Mouse (Mus musculus) layer of hippocampus, adult 18-20 months (tissue): ENCODE data around the gene Elovl1. TPM values are rescaled to one million over a fixed set of nuclear protein-coding genes. Genes with fewer than 3 reads are reported as not detected.

ENCODE experiments used
- DNase-seq, 2 experiments: peaks; one replicate each; pipeline ENCODE4 v3.0.0; 2022; ENCODE audit warnings: low spot score in 2 of 2
- total RNA-seq, 2 experiments: library from RNA; stranded (reverse); gene quantifications; 2 replicates each; pipeline ENCODE4 v1.2.3; 2021

Elovl1 gene
- total RNA-seq, 2 experiments from 2014 or later = 18.4 to 19.7 TPM

DNA sequence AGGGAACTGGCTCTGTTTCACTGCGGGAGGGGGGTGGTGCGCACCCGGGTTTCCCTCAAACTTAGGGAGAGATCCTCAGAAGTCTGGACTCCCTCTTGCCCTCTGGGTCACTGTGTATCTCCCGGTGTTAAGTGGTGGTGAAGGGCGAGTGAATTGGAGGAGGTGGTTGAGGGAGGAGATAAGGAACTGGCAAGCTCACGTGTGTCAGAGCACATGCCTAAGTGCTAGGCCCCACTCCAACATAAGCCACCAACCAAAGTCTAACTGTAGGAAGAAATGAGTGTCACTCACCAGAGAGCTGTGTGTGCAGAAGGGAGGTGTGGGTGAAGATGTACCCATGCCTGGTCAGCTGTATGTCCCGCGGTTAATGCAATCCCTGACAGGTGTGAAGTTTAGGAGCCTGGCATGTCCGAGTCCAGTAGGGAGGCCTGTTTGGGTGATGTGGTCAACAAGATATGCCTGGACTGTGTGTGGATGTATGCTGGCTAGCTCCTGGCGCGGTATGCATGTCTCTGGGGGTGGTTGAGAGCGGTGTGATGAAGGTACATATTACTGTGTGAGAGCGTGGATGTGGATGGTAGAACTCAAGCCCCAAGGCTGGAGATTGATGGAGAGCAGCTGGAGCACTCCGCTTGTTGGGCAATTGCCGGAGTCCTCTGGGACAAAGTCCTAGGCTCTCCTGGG lies 780 bp downstream of the Elovl1 start:
- no peak for DNase-seq

DNA sequence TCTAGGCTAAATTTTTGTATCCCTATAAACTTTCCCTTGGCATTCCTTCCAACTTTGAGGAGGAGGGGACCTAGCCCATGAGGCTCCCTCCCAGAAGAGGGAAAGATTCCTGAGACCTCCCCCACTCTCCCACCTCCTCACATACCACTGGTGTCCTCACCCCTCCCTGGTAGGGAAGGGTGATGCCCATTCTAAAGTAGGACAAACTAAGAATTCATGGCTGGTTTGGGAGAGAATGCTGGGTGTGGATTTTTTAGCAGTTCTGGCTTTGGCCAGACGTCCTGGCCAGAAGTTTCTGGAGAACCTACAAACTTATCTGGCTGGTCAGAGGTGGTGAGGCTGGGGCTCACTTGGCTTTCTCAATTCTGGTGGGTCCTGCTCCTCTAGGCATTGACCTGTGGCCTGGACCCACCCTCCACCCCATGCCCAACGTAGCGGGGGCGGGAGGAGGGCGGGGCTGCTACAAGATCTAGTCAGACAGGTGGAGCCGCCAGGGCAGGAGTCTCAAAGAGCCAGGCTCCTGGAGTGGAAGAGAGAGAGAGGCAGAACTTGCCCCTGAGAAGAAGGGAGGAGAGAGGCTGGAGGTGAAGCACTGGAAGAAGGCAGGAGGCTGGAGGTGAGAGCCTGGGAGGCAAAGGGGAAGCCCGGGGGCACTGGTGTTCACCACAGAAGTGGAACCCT lies 1.5 kb downstream of the Elovl1 start:
- DNase-seq = no peak

DNA sequence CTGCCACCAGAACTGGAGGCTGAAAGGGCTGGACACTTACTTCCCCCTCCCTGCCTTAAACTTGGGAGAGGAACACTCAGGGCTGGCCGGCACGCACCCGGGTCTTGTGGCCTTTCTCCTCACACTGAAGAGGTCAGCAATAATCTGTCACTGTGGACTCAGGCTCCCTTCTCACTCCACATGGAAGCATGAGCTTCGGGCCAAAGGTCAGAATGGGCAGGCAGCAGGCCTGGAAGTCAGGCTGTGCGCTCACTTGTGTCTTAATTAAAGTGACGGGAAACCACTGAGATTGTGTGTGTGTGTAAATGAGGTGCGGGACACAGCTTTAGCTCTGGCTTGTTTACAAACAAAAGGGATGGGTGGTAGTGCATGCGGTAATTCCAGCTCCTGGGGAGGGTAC lies 4.4 kb downstream of the Elovl1 start:
- DNase-seq = no peak

DNA sequence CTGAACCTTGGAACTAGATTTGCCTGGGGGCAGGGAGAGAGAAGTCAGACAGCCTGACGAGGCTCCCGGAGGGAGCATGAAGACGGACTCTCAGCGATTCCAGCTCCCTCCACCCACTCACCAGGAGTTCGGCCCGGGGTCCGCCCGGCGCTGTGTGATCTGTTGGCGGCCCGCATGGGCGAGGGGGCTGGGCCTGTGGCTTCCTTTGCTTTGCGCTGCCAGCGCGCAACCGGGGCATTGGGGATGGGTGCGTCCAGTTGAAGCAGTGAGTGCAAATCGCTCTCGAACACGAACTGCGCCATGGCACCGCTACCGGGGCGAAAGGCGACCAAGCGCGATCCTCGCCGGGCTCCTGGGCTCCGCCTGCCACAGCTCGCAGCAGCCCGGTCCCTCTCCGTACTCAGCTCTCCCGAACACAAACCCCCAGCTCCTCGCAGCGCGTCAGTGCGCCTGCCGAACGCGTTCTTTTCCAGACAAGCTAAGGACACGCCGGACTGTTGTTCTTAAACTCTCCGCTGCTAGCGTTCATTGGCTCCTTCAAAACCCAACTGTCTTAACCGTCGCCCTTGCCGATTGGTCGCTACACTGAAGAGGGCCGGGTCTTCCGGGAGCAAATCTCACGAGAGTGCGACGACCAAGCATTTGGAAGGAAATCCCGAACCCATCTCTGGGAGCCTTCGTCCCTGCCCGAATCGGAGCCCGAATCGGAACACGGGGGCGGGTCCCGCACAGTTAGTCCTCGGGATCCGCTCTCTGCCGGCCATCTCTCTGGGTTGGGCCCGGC lies 9.1 kb downstream of the Elovl1 start, which contains the start of gene Cdc20:
Gene Cdc20 (minus strand): TSS at position 533 of the 784 bp plus-strand sequence.
- DNase-seq = peak; percentile 82 to 91

DNA sequence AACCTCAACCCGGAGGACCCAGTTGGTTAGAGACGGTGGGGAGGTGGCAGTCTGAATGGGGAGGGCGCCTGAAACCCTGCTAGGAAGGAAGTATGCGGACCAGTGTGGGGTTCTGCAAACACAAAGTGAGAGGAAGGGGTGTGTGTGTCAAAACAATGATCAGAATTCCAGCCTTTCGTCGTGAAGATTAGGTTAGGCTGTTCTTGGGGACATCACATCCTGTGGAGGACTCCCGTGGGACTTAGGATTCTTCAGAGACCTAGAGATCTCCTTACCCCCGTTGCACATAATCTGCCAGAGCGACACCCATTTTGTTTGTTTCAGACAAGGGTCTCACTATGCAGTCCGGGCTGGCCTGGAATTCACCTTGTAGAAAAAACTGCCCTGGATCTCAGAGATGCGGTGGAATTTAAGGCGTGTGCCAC lies 9.9 kb downstream of the Elovl1 start:
- no peak for DNase-seq

DNA sequence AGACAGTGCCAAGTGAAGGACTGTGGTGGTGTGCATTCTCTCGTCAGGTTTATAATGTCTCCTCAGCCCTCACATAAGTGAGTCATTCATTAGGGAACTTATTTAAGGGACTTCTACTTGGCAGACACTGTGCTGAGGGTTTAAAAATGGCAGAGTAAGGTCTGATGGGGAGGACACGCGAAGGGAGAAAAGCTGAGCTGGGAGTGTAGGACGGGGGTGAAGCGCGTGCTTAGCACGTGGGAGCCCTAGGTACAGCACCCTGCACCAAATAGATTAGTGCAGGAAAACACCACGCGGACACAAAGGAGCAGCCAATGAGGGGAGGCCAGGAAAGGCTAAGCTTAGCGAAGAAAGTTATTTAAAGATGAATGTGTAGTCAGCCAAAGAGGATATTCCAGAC lies 17.2 kb downstream of the Elovl1 start:
- no peak for DNase-seq

DNA sequence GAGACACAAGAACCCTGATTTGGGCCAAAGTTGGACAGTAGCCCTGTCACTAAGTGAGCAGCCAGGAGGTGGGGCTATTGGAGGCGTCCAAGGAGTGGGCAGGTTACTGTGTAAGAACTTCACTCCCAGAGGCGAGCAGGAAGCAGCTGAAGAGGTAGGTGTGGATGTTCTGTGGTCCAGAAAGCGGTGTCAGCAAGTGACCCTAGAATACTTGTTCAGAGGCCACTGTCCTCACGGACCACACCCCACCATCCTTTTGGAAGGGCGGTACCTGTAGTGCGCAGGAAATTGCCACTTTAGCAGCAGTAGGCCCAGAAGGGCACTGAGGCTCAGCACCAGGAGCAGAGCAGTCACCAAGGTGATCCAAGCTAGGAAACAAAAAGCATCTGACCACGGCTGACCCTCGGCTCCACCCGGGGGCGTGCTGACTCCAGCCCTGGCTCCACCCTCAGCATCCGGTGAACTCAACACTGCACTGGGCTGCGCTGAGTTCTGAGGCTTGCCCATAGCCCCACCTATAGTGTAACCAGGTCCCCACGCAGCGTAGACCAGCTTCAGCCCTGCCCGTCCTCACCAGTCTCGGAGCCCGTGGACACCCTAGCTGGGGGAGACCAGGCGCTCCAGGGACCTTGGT lies 18.0 kb downstream of the Elovl1 start:
- peak in 1 of 2 experiments; percentile 20 for DNase-seq

DNA sequence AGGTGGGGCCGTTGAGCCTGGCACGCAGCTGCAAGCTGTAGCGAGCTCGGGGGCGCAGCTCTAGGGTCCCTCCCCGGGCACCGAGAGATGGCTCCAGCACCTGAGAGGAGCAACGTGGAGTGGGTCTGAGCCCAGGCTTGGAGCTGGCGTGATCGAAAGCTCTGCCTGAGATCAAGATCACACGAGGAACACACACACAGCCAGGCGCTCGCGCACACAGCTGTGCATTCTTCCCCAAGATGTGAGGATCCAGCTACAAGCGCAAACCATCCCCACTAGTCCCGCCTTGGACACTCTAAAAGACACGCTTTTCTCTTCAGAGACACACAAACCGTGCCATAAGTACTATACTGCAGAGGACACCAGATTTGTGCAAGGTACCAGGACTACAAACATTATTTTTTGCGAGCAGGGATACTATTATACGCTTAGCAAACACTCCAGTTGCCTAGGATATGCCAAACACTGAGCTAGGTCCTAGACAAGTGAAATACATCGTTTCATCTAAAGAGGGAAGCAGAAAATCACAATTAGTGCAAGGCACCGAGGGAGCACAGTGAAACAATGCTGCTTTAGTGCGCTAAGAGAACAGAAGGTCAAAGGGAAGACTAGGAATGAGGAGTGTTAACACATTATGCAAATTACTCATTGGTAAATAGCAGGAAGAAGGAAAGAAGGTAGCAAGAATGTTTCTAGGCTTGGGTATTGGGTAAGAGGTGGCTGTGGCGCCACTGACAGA lies 18.7 kb downstream of the Elovl1 start:
- peak in 1 of 2 experiments; percentile 16 for DNase-seq

DNA sequence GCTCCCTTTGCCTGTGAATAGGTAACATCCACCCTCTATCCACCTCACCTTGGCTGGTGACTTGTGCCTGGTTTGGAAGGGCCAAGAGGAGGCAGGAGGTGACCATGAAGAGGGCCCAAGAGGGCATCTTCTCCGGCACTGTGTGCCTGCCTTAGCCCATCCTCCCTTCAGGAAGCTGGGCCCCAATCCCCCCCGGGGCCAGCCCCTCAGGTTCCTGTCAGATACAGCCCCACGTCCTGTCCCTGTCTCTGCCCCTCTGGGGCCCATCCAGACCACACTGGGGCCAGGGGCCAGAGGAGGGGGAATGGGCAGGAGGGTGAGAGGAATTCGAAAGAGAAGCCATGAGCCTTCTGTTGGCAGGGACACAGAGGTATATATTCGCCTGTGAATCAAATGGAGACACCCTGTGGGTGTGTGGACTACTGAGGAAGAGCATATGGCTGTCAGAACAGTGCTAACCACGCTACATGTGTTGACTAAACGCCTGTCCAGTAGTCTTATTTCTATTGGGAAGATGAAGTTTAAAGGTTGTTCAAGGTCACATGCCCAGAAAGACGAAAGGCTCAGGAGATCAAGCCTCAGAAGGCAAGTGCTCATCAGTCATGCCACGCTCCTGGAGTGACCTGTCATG lies 29.6 kb downstream of the Elovl1 start, which contains the start of gene Mpl:
Gene Mpl (minus strand): TSS at position 169 of the 631 bp plus-strand sequence.
- peak in 1 of 2 experiments; percentile 13 for DNase-seq

DNA sequence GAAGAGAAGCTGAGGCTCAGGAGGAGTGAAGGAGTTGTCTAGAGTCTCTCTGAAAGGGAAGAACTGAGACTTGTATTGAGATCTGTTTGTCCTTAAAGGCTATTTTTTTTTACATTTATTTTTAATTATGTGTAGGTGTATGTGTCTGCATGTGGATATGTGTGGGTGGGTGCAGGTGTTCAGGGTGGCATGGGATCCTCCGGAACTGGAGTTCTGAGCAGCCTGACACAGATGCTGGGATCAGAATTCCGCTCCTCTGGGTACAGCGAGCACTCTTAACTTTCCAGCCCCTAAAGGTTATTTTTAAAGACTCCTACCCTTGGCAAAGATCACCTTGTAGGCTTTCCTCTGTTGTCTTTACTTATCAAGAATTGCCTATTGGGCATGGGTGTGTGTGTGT lies 37.1 kb downstream of the Elovl1 start:
- peak in 1 of 2 experiments; percentile 10 for DNase-seq

DNA sequence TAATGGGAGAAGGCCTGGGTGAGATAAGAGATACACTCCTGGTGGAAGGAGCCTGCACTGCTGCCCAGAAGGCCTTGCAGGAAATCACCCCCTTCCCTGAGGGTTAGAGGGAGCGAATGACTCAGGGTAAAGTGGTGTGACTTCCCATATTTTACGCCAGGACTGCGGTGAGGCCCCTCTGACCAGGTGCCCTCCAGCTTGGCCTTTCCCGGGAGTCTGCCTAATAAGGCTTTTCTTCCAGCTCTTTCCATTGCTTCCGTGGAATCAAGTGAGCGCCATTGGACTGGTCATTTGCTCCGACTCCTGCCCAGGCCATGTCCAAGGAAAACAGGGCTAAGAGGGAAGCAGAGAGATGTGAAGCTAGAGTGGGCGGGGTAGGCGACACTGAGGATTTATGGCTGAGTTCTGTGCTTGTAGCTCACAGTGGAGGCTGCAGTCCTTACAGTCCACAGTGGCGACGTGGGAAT lies 37.8 kb downstream of the Elovl1 start:
- DNase-seq = no peak

DNA sequence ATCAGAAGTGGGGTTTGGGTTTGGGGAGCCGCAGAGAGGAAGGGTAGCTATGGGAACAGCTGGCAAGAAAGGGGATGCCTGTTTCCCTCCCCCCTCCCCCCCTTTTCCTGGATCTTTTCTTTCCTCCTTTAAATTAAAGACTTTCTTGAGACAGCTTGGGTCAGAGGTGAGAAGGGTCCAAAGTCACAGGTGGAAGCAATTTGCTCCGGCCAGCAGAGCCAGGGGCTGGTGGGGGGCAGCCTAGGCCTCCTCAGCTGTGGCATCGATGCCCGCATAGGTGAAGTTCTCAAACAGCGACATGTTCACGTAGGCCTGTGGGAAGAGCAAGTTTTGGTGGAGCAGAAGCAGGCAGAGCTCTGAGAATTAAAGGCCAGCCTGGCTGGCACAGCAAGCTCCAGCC lies 43.4 kb downstream of the Elovl1 start:
- DNase-seq = no peak

DNA sequence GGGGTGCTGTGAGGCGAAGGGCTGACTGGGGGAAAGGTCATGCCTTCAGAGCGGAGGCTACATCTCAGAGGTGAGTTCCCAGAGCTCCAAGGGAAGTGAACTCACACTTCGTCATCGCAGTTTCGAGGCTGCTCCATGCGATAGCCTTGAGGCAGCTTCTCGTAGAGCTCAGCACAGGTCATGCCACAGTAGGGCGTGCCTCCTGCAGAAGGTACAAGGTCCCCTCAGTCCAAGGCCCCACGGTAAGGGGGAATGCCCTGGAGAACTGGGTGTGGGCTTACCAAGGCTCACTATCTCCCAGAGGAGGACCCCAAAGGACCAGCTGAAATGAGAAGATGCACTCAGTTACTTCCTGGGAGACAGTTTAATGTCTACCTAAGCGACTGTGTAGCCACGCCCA lies 44.8 kb downstream of the Elovl1 start:
- DNase-seq = no peak

DNA sequence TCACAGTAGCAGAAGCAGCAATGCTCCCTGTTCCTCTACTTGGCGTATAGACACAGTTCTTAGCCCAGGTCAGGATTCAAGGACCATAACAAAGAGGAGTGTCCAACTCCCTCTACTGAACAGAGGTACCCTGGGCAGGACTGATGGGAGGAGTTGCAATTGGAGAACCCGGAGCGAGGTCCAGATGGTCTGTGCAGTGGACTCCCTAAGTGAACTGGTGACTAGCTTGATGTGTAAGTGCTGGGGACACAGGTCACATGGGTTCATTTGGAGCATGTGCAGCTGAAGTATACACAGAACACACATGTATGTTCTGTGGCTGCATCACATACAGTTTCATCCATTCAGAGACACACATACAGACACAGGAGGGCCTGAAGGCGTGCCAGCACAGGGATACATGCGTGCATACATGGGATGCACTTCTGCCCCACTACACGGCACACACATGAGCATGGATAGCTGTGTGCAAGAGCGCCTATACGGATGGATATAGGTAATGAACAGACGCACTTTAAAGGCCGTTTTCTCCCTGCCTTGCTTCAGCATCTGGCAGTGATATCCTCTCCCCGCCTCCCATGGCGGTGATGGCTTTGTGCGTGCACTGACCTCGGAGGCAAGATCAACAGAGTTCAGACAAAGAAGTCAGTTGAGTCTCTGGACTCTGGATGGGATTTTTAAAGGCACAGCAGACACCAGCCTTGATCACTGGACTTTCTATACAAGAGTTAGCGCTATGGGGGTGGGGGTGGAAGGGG lies 49.1 kb downstream of the Elovl1 start:
- no peak for DNase-seq

Other genes starting within 250 kb of the Elovl1 start
- 10 to 100 TPM; 42.5 to 44.2 TPM for gene Kdm4a, start 248.1 kb upstream of the Elovl1 start, total RNA-seq
- gene Ptprf, start 136.7 kb upstream of the Elovl1 start, total RNA-seq = 10 to 100 TPM; 67.6 to 77.5 TPM
- gene Szt2, start 18.8 kb upstream of the Elovl1 start, total RNA-seq = 10 to 100 TPM; 29.7 to 34.4 TPM
- 10 to 100 TPM; 47.3 to 52.7 TPM for gene Med8, start 18.8 kb upstream of the Elovl1 start, total RNA-seq
- under 1 TPM; 0.57 to 0.61 TPM for gene Cdc20, start 9.3 kb downstream of the Elovl1 start, total RNA-seq
- not detected for gene Mpl, start 29.4 kb downstream of the Elovl1 start, total RNA-seq
- gene Tie1, start 62.0 kb downstream of the Elovl1 start, total RNA-seq = 1 to 10 TPM; 4.8 to 5.9 TPM
- gene 2610528J11Rik, start 98.9 kb downstream of the Elovl1 start, total RNA-seq = not detected
- gene Tmem125, start 116.0 kb downstream of the Elovl1 start, total RNA-seq = 1 to 10 TPM; 6.7 to 7.1 TPM
- gene Cfap57, start 192.7 kb downstream of the Elovl1 start, total RNA-seq = under 1 TPM; 0.41 to 0.84 TPM
- gene Ebna1bp2, start 192.7 kb downstream of the Elovl1 start, total RNA-seq = 10 to 100 TPM; 58.4 to 62.8 TPM
- gene Olfr62, start 230.9 kb downstream of the Elovl1 start, total RNA-seq = not detected